Mouse (Mus musculus): ENCODE results near the gene Hpcal1.
"Not testable (repeated sequence)": the region's sequence is repeated elsewhere in the genome, so short reads cannot be mapped to it uniquely, and the experiment has no call there.

GRCm38 (mm10) chr12:17835279-17835678 lies 144.6 kb downstream of the Hpcal1 start:
- TF ChIP-seq CTCF (IDR thresholded peaks at IDR 0.05; ENCODE audit: low read depth, low read length); EP300 (IDR thresholded peaks at IDR 0.05; ENCODE audit: insufficient read depth, low read depth, low read length): not testable (repeated sequence)
